Mouse (Mus musculus): ENCODE measurements around the gene Sppl2a.
A peak's percentile ranks its signal among the peaks of the same experiment; 100 is the strongest.
"Not testable (repeated sequence)": the region's sequence is repeated elsewhere in the genome, so short reads cannot be mapped to it uniquely, and the experiment has no call there.

The Sppl2a gene

GRCm38 (mm10) chr2:126932897-126933641 is at the start of gene Sppl2a:
TSS of gene Sppl2a (minus strand) at chr2:126933235.
- DNase-seq (ENCODE audit: low spot score in 2 of 2), result peak; percentile 81 to 87

- no peak for DNase-seq (ENCODE audit: low spot score in 2 of 2)
Measured at GRCm38 (mm10) chr2:126977428-126977827, 44.4 kb upstream of the Sppl2a start.

GRCm38 (mm10) chr2:126961696-126962095 is 28.7 kb upstream of the Sppl2a start:
- no peak for DNase-seq (ENCODE audit: low spot score in 2 of 2)

GRCm38 (mm10) chr2:126955671-126956070 is 22.6 kb upstream of the Sppl2a start:
- peak; percentile 30 to 63 for DNase-seq (ENCODE audit: low spot score in 2 of 2)

- no peak for DNase-seq (ENCODE audit: low spot score in 2 of 2)
Measured at GRCm38 (mm10) chr2:126951085-126951484, 18.1 kb upstream of the Sppl2a start.

- DNase-seq (ENCODE audit: low spot score in 2 of 2), result no peak
Measured at GRCm38 (mm10) chr2:126950453-126950852, 17.4 kb upstream of the Sppl2a start.

- no peak for DNase-seq (ENCODE audit: low spot score in 2 of 2)
Measured at GRCm38 (mm10) chr2:126949856-126950255, 16.8 kb upstream of the Sppl2a start.

- DNase-seq (ENCODE audit: low spot score in 2 of 2), result not testable (repeated sequence)
Measured at GRCm38 (mm10) chr2:126949297-126949696, 16.3 kb upstream of the Sppl2a start.

GRCm38 (mm10) chr2:126948231-126948630 is 15.2 kb upstream of the Sppl2a start:
- no peak for DNase-seq (ENCODE audit: low spot score in 2 of 2)

GRCm38 (mm10) chr2:126947646-126948045 is 14.6 kb upstream of the Sppl2a start:
- DNase-seq (ENCODE audit: low spot score in 2 of 2), result no peak

GRCm38 (mm10) chr2:126943211-126943610 is 10.2 kb upstream of the Sppl2a start:
- no peak for DNase-seq (ENCODE audit: low spot score in 2 of 2)

- no peak for DNase-seq (ENCODE audit: low spot score in 2 of 2)
Measured at GRCm38 (mm10) chr2:126940314-126940866, 7.4 kb upstream of the Sppl2a start.

- DNase-seq (ENCODE audit: low spot score in 2 of 2), result no peak
Measured at GRCm38 (mm10) chr2:126938069-126938468, 5.0 kb upstream of the Sppl2a start.

- DNase-seq (ENCODE audit: low spot score in 2 of 2), result no peak
Measured at GRCm38 (mm10) chr2:126933921-126934320, 886 bp upstream of the Sppl2a start.

- peak in 1 of 2 experiments; percentile 49 for DNase-seq (ENCODE audit: low spot score in 2 of 2)
Measured at GRCm38 (mm10) chr2:126932261-126932896, 656 bp downstream of the Sppl2a start.

- DNase-seq (ENCODE audit: low spot score in 2 of 2), result no peak
Measured at GRCm38 (mm10) chr2:126931784-126932183, 1.3 kb downstream of the Sppl2a start.

GRCm38 (mm10) chr2:126928681-126929080 is 4.4 kb downstream of the Sppl2a start:
- DNase-seq (ENCODE audit: low spot score in 2 of 2), result no peak

- DNase-seq (ENCODE audit: low spot score in 2 of 2), result no peak
Measured at GRCm38 (mm10) chr2:126920358-126921060, 12.5 kb downstream of the Sppl2a start.

GRCm38 (mm10) chr2:126916236-126916635 is 16.8 kb downstream of the Sppl2a start:
- DNase-seq (ENCODE audit: low spot score in 2 of 2), result no peak

GRCm38 (mm10) chr2:126914096-126914495 is 18.9 kb downstream of the Sppl2a start:
- DNase-seq (ENCODE audit: low spot score in 2 of 2), result no peak

GRCm38 (mm10) chr2:126904162-126904561 is 28.9 kb downstream of the Sppl2a start:
- DNase-seq (ENCODE audit: low spot score in 2 of 2), result no peak

- DNase-seq (ENCODE audit: low spot score in 2 of 2), result no peak
Measured at GRCm38 (mm10) chr2:126897511-126897910, 35.5 kb downstream of the Sppl2a start.
